Mouse (Mus musculus): ENCODE data around the gene Zfyve19. TPM values are rescaled to one million over a fixed set of nuclear protein-coding genes. Genes with fewer than 3 reads are reported as not detected.
A peak's percentile ranks its signal among the peaks of the same experiment; 100 is the strongest.

Zfyve19 gene
- polyA plus RNA-seq, 1 experiment from 2014 or later, result 68.5 TPM

DNA sequence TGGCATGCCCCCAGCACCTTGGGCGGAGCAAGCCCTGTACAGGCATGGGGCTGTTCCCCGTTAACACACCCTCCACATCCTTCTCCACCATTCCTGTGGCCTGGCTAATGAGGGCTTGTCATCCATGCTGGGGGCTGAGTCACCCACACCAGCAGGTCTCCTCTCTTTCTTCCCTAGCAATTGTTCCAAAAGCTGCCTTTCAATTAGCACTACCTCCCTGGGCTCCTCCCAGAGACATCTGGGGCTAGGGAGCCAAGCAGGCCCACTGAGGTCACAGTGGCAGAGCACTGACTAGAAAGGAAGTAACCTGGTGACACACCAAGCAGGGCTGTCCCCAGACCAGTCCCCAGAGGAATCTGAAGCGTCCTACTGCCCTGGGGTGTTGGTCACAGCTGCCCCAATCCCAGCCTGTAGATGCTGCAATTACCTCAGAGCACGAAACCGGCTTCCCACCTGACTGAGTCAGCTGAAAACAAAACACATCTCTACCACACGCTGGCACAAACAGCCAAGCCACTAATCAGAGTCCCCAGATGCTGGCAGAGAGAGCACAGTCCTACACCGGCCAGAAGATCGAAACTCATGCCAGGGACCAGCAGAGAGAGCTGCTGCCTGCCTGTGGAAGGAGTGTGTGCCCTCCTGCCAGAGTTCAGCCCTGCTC lies 34.3 kb upstream of the Zfyve19 start, which contains the start of gene Gm14137:
Gene Gm14137, plus strand, starts transcription at position 519 of the 661 bp plus-strand sequence.
- Histone ChIP-seq H3K4me1 (replicated peaks) (peaks cover 26% of the 10 kb centered on the region), H3K4me2 (no peak within 1 kb of the TSS), H3K9me3 (no peaks in the 10 kb centered on the region), H3K36me3 (peaks cover 9% of the 10 kb centered on the region), H3K27me3 (no peaks in the 10 kb centered on the region), H3K27ac (replicated peaks) (no peak within 1 kb of the TSS), H3K9ac (no peak within 1 kb of the TSS), H3K4me3 (no peak within 1 kb of the TSS)
- WGBS, result 35% methylated on average over 8 of the region's 8 CpGs
- ATAC-seq (ENCODE audit: low FRiP score, low read depth), result no peak

DNA sequence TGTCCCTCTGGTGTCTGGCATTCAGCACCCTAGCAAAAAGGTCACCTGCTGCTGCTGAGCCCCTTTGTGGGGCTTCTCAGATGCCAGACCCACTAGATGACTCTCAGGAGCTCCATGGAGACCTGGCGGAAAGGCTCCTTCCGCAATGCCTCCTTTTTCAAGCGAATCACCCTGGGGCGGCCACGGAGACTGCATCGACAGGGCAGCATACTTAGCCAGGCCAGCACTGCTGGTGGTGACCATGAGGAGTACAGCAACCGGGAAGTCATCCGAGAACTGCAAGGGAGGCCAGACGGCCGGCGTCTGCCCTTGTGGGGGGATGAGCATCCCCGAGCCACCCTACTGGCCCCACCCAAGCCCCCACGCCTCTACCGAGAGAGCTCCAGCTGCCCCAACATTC lies 33.6 kb upstream of the Zfyve19 start:
- no peak for ATAC-seq (ENCODE audit: low FRiP score, low read depth)
- Histone ChIP-seq H3K4me2 (no peak overlapping the region), H3K36me3 (peaks cover 16% of the 10 kb centered on the region), H3K9ac (no peak overlapping the region), H3K9me3 (no peaks in the 10 kb centered on the region), H3K27ac (replicated peaks) (no peak overlapping the region), H3K27me3 (no peaks in the 10 kb centered on the region), H3K4me1 (replicated peaks) (peaks cover 26% of the 10 kb centered on the region), H3K4me3 (no peak overlapping the region)
- WGBS, result 47% methylated on average over 14 of the region's 14 CpGs

DNA sequence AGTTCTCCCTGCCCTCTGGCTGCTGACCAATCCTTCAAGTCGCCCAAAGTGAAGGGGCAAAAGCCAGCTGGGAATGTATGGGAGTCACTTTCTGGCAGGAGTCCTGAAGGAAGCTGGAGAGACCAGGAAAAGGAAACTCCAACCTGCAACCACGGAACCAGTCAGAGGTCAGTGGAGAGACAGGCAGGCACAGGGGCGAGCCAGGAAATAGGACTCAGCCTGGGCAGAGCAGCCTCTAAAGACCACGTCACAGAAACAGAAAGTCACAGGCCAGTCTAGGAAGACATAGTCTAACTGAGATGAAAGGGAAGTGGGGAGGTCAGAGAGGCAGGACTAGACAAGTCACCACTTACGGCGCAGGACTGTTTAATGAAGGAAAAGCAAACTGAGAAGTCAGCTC lies 32.8 kb upstream of the Zfyve19 start:
- Histone ChIP-seq H3K36me3 (peaks cover 23% of the 10 kb centered on the region), H3K9me3 (no peaks in the 10 kb centered on the region), H3K4me2 (no peak overlapping the region), H3K4me1 (replicated peaks) (peaks cover 26% of the 10 kb centered on the region), H3K27me3 (no peaks in the 10 kb centered on the region), H3K27ac (replicated peaks) (no peak overlapping the region), H3K4me3 (no peak overlapping the region), H3K9ac (no peak overlapping the region)
- no peak for ATAC-seq (ENCODE audit: low FRiP score, low read depth)
- WGBS, result 71% methylated on average over 6 of the region's 6 CpGs

DNA sequence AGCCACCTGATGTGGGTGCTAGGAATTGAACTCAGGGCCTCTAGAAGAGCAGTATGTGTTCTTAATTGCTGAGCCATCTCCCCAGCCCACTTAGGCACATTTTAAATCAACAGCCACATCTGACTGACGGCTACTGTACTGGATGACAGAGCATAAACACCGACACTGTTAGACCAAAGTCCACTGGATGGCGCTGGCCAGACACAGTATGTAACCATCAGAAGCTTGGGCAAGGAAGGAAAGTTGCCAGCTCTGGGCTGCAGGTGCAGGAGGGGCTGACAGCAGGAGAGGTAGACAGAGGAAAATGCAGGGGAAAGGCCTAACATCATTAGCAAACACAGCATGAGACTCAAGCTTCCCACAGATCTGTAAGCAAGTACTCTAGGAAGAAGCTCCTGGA lies 31.7 kb upstream of the Zfyve19 start:
- no peak overlapping the region for H3K9ac ChIP-seq
- no peak for ATAC-seq (ENCODE audit: low FRiP score, low read depth)
- H3K4me2 ChIP-seq, result no peak overlapping the region
- no peak overlapping the region for H3K27ac ChIP-seq (replicated peaks)
- H3K4me1 ChIP-seq (replicated peaks), result peaks cover 26% of the 10 kb centered on the region
- H3K36me3 ChIP-seq, result peaks cover 28% of the 10 kb centered on the region
- no peaks in the 10 kb centered on the region for H3K9me3 ChIP-seq
- 50% methylated on average over 3 of the region's 3 CpGs for WGBS
- H3K27me3 ChIP-seq, result no peaks in the 10 kb centered on the region
- no peak overlapping the region for H3K4me3 ChIP-seq

DNA sequence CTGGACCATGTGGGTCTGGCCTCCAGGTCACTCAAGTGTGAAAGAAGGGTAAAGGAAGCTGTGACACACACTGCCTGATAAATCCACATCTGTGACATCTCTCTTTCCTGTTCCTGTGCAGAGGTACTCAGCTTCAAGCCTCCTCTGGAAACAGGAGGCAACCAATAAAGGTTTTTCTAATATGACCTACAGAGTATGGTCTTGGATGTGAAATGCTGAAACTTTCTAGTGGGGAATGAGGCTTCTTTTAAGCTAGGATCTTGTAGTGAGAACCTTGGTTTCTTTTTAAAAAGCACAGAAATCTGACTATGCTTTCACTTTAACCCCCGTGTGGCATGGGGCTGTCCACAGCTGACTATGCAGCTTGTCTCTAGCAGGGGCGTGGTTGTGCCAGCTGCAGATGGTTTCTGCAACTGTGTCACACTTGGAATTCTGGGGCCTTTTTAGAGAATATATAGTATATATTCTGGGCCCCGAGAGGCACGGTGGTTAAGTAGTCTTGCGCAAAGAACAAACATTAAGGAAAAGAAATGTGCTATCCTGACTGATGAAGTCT lies 31.0 kb upstream of the Zfyve19 start:
- no peaks in the 10 kb centered on the region for H3K27me3 ChIP-seq
- no peaks in the 10 kb centered on the region for H3K9me3 ChIP-seq
- peaks cover 25% of the 10 kb centered on the region for H3K4me1 ChIP-seq (replicated peaks)
- WGBS, result 92% methylated on average over 5 of the region's 5 CpGs
- no peak for ATAC-seq (ENCODE audit: low FRiP score, low read depth)
- no peak overlapping the region for H3K9ac ChIP-seq
- no peak overlapping the region for H3K4me3 ChIP-seq
- H3K36me3 ChIP-seq, result peaks cover 28% of the 10 kb centered on the region
- H3K4me2 ChIP-seq, result no peak overlapping the region
- no peak overlapping the region for H3K27ac ChIP-seq (replicated peaks)

DNA sequence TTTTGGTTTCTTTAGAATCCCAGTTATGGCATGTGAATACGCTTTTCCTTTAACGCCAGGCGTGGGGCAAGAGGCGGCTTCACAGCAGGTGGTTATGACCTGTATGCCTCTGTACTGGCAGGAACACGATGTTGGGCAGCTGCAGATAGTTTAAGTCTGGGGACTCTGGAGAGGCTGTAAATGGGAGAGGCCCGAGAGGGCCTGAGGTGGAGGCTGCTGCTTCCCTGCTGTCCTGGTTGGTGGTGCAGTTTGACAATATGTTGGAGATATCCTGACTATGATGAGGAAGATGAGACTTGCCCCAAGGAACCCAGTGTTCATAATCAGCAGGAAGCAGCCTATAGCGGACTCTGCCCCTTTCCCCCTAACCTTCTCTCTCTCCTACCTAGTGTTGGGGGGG lies 25.5 kb upstream of the Zfyve19 start:
- no peak for ATAC-seq (ENCODE audit: low FRiP score, low read depth)

DNA sequence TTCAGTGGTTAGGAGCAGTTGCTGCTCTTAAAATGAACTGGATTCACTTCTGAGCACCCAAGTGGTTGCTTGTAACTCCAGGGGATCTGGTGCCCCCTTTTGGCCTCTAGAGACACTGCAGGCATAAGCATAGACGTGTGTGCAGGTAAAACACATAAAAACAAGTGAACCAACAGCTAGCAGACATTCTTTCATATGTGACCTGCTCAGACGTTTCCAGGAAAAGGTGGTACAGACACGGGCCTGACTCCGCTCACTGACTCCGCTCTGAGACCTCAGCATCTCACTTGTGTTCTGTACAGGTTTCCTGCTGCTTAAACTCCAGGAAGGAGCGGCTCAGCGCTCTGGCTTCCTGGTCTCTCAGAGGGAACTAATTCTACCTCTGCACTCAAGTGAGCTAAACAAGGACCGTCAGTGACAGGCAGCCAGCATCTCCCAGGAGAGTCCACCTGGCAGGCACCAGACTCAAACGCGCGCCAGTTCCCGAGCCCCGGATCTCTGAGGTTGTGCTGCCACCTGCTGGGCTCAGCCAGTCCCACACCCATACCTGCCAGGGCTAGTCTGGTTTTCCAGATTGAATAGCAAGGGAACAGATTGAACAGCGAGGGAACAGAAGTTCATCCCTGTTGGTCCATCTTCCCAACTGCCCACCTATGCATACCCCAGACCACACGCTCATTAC lies 19.2 kb upstream of the Zfyve19 start:
- H3K9ac ChIP-seq, result no peak overlapping the region
- 7% methylated on average over 15 of the region's 15 CpGs for WGBS

More for the DNA sequence above, 25.5 kb upstream of the Zfyve19 start:
- 84% methylated on average over 7 of the region's 7 CpGs for WGBS
- H3K4me3 ChIP-seq, result no peak overlapping the region
- no peaks in the 10 kb centered on the region for H3K4me1 ChIP-seq (replicated peaks)
- no peaks in the 10 kb centered on the region for H3K27me3 ChIP-seq
- no peak overlapping the region for H3K9ac ChIP-seq
- no peaks in the 10 kb centered on the region for H3K9me3 ChIP-seq
- no peak overlapping the region for H3K27ac ChIP-seq (replicated peaks)
- H3K4me2 ChIP-seq, result no peak overlapping the region
- peaks cover 45% of the 10 kb centered on the region for H3K36me3 ChIP-seq

DNA sequence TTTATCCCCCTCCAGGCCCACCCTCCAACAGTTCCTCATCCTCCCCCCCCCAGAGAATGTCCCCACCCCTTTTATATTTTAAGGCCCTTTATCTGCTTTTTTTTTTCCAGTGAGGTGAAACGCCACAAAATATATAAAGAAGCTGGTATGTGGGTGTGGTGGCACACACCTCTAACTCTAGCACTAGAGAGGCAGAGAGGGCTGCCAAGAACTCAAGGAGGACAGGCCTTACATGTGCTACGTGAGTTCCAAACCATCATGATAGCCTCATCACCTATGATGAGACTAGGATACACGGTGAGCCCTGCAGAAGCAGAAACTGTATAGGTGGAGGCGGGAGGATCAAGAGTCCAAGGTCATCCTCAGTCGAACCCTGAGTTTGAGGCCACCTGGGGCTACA lies 17.4 kb upstream of the Zfyve19 start:
- no peaks in the 10 kb centered on the region for H3K9me3 ChIP-seq
- no peak overlapping the region for H3K4me3 ChIP-seq
- no peaks in the 10 kb centered on the region for H3K36me3 ChIP-seq
- no peak overlapping the region for H3K9ac ChIP-seq
- WGBS, result 88% methylated on average over 5 of the region's 5 CpGs
- no peak for ATAC-seq (ENCODE audit: low FRiP score, low read depth)
- H3K4me1 ChIP-seq (replicated peaks), result peaks cover 6% of the 10 kb centered on the region
- H3K4me2 ChIP-seq, result no peak overlapping the region
- H3K27me3 ChIP-seq, result no peaks in the 10 kb centered on the region
- no peak overlapping the region for H3K27ac ChIP-seq (replicated peaks)

More for the DNA sequence above, 19.2 kb upstream of the Zfyve19 start:
- ATAC-seq (ENCODE audit: low FRiP score, low read depth), result peak; percentile 85
- no peak overlapping the region for H3K27ac ChIP-seq (replicated peaks)
- H3K27me3 ChIP-seq, result no peaks in the 10 kb centered on the region
- H3K9me3 ChIP-seq, result no peaks in the 10 kb centered on the region
- peak overlapping the region; percentile 19 for H3K4me3 ChIP-seq
- H3K4me2 ChIP-seq, result peak overlapping the region; percentile 54
- H3K4me1 ChIP-seq (replicated peaks), result peaks cover 6% of the 10 kb centered on the region
- peaks cover 6% of the 10 kb centered on the region; the same call in 1 of the 2 replicates for H3K36me3 ChIP-seq

DNA sequence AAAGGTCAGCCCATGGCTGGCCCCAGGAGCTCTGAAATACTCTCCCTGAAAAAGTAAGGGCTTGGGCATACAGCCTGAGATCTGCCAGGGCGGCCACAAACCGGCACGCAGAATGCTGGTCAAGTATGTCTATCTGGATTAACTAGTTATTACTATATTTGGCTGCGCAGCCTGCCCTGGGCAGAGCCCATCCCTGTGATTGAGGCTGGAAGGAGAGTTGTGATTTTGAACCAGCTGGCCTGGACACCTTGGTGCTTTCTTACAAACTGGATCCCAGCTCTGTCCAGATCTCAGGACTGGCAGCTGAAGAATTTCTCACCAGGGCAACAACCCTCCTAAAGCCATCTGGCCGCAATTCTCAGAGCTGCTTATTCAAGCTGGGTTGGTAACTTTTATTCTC lies 14.3 kb upstream of the Zfyve19 start:
- Histone ChIP-seq H3K27me3 (no peaks in the 10 kb centered on the region), H3K4me2 (no peak overlapping the region), H3K9me3 (no peaks in the 10 kb centered on the region), H3K36me3 (no peaks in the 10 kb centered on the region), H3K4me1 (replicated peaks) (peaks cover 9% of the 10 kb centered on the region), H3K9ac (no peak overlapping the region), H3K27ac (replicated peaks) (no peak overlapping the region), H3K4me3 (no peak overlapping the region)
- WGBS, result 85% methylated on average over 5 of the region's 5 CpGs
- no peak for ATAC-seq (ENCODE audit: low FRiP score, low read depth)

DNA sequence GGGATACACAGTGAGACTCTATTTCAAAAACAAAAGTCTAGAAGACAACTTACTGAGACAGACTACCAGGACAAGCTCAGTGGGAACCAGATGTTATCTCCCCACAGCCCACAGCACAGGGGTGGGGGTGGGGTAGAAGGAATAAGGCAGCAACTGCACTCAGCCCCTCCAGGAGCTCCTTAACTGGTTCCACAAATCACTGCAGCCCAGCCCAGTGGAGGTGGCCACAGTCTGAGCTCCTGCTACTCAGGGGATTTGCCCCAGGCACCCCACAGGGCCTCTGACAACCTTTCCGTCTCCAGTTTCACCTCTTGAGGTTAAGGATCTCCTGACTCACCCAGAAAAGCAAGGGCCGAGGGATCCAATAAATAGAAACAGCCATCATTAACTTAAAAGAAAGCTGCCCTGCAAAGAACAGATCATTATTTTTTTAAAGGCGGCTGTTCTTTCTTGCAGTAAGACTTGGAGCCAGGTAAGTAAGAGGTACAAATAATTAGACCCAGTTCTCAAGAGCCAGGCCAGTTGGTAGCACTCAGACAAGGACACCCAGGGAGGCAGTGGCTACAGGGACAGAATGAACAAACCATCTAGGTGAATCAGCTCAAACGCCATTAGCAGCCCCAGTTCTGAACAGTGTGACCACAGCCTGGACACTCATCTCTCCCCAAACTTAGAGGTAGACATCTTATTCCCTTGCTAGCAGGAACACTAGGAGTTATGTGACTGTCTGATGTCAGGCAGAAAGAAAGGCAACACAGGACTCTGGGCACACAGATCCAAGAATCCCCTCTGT lies 11.9 kb upstream of the Zfyve19 start:
- no peak overlapping the region for H3K4me3 ChIP-seq
- no peaks in the 10 kb centered on the region for H3K9me3 ChIP-seq
- WGBS, result 49% methylated on average over 4 of the region's 4 CpGs
- no peak overlapping the region for H3K9ac ChIP-seq
- H3K4me1 ChIP-seq (replicated peaks), result peaks cover 9% of the 10 kb centered on the region; the same call in 1 of the 2 replicates
- H3K36me3 ChIP-seq, result no peaks in the 10 kb centered on the region
- no peak overlapping the region for H3K27ac ChIP-seq (replicated peaks)
- no peak overlapping the region for H3K4me2 ChIP-seq
- H3K27me3 ChIP-seq, result no peaks in the 10 kb centered on the region
- ATAC-seq (ENCODE audit: low FRiP score, low read depth), result no peak

DNA sequence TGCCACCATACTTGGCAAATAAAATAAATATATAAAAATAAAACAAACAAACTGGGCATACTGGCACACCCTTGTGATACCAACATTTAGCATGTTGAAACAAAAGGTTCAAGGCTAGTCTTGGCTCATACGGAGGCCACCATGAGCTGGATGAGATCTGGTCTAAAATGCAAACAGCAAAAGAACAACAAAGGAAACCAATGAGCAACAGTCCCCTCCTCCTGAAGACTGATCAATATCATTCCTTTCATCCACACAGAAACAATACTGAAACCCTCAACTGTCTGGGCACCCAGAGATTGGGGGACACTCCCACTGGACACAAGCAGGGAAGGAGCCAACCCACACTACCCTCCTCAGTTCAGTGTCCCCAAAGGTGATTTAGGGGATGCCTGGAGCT lies 10.9 kb upstream of the Zfyve19 start:
- H3K9me3 ChIP-seq, result no peaks in the 10 kb centered on the region
- no peaks in the 10 kb centered on the region for H3K36me3 ChIP-seq
- no peak overlapping the region for H3K4me3 ChIP-seq
- WGBS, result 81% methylated on average over 1 of the region's 1 CpGs
- ATAC-seq (ENCODE audit: low FRiP score, low read depth), result no peak
- no peak overlapping the region for H3K27ac ChIP-seq (replicated peaks)
- peaks cover 9% of the 10 kb centered on the region; the same call in 1 of the 2 replicates for H3K4me1 ChIP-seq (replicated peaks)
- H3K4me2 ChIP-seq, result no peak overlapping the region
- H3K9ac ChIP-seq, result no peak overlapping the region
- H3K27me3 ChIP-seq, result no peaks in the 10 kb centered on the region

DNA sequence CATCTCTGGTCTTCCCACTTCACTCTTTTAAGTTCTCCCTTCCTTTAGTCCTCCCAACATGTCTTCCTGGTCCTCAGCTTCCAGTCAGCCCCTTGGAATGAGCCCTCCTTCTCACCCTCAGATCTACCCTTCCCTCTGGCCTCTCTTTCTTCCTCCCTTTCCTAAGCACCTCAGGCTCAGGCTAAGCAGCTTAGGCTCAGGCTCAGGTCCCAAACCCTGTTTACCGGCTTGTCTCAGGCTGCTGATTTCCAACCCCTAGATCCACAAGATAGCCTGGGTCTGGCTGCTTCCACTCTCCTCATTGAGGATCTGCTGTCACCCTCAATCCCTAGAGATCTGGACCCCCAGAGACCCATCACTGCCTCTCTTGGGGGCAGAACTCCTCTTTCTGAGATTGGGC lies 10.4 kb upstream of the Zfyve19 start:
- Histone ChIP-seq H3K4me3 (no peak overlapping the region), H3K27me3 (no peaks in the 10 kb centered on the region), H3K27ac (replicated peaks) (no peak overlapping the region), H3K4me2 (no peak overlapping the region), H3K9me3 (no peaks in the 10 kb centered on the region), H3K4me1 (replicated peaks) (peaks cover 12% of the 10 kb centered on the region; the same call in 1 of the 2 replicates), H3K36me3 (no peaks in the 10 kb centered on the region), H3K9ac (no peak overlapping the region)
- ATAC-seq (ENCODE audit: low FRiP score, low read depth), result no peak
- WGBS, result 61% methylated on average over 1 of the region's 1 CpGs
